Mouse (Mus musculus): ENCODE measurements around the gene Phb2. TPM values are rescaled to one million over a fixed set of nuclear protein-coding genes. Genes with fewer than 3 reads are reported as not detected.

Gene Phb2
- total RNA-seq, 2 experiments from 2014 or later: 234 to 238 TPM

DNA sequence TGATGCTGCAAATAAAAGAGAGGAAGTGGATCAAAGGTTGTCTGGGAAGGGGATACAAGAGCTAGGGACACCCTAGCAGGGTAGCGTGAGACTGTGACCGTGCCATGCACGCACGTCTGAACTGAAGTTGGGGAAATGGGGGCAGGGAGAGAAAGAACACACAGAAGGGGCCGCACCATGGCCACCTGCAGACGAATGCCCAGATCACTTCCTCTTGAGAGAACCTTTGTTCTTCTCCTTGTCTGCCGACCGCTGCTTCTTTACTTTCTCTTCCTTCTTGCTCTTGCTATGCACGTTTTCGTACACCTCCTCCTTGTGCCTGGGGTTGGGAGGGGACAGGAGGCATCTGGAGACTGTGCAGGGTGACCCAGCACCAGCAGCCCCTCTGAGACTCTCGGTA, 8.8 kb downstream of the Phb2 start:
- DNase-seq (ENCODE audit: low spot score in 2 of 2): no peak

DNA sequence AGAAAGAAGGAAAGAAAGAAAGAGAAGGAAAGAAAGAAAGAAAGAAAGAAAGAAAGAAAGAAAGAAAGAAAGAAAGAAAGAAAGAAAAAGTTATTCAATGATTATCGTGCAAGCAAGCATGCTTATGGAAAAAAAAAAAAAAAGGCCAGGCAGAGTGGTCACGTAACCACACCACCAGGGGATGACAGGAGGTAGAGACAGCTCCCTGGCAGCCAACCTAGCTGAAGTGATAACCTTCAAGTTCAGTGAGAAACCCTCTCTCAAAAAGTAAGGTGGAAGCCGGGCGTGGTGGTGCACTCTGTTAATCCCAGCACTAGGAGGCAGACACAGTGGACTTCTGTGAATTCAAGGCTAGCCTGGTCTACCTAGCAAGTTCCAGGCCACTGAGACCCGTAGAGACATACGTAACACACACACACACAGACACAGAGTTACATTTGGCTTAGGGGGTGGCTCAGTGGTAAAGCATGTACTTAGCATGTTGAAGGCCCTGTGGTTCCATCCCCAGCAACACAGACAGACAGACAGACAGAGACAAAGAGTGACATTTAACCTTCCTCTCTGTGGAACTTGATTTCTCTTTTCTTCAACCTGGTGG, 10.8 kb downstream of the Phb2 start:
- no peak for DNase-seq (ENCODE audit: low spot score in 2 of 2)

DNA sequence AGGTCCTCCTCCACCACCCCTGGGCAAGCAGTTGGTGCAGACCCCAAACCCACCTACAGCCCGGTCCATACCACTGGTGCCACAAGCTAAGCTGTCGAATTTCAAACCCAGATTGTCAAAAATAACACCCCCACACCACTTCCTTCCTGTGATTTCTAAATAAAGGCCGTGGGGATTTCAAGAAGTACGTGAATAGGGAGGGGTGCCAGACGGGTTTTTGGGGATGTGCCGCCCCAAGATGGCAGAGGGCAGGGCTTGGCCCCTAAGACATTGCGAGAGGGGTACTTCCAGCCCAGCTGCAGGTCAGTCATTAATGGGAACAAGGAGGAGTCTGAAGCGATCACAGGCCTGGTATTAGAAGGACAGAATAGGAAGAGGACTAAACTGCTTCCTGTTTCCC, 11.4 kb downstream of the Phb2 start:
- DNase-seq (ENCODE audit: low spot score in 2 of 2): no peak

DNA sequence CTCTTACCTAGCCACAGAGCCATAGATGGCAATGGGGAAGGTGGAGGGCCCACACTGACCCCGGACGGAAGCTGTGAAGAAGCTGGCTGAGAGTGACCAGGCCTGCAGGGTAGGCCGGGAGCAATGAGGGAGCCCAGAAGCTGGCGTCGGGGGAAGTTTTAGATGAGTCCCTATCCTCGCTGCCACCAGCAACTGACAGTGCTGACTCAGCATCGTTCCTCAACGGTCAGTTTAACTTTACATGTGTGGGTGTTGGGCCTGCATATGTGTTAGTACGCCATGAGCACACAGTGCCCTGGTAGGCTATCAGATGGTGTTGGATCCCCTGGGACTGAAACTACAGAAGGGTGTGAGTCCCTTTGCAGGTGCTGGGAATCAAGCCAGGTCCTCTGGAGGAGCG, 12.3 kb downstream of the Phb2 start:
- no peak for DNase-seq (ENCODE audit: low spot score in 2 of 2)

DNA sequence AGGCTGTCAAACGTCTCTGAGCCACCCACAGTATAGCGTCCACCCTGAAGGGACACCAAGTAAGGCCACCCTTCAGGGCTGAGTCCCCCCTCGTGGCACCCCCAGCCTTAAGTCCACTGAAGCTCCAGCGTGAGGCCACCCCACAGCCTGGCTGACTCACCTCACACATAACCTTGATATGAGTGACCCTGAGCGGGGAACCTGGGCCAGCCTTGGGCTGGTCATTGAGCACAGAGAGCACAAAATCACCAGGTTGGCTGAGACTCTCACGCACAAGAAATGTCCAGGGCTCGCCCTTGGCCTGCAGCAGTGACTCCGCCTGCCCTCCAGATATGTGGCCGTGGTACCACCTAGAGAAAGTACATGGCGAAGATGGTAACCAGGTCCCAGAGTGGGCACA, 16.5 kb downstream of the Phb2 start:
- no peak for DNase-seq (ENCODE audit: low spot score in 2 of 2)

DNA sequence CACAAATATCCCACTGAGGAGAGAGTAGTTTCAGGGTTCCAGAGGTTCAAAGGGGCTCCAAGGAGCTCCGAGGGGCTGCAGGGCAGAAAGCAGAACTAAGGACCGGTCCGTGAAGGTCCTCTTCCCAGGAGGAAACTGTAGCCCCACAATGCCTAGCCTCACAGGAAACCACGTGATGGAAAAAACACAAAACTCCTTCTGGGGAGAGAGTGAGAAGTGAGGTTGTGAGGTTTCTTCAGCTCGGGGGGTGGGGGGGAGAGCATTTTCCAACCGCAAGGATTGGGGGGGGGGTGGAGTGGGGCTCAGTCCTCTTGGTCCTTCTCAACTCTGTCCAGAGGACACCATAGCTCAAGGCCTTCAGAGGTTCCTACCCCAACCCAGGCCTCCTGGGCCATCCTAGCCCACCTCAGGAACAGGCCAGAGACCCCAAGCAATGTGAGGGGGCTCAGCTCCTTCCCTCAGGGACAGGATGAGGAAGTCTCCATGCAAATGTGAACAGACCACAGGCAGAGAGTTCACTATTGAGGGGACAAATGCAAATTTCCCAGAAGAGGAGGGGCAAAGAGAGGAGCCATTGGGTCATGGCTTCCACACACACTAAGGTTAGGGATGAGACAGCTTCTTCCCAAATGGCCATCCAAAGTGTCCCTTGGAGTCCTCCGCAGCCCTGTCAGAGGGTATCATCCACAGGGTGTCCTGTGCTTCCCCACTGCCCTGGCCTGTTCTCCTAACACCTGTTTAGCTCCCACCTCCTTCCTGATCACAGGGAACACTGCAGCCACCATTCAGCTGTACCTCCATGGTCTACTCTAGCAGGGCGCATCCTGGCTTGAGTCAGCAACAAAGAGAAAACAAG, 17.9 kb downstream of the Phb2 start:
- DNase-seq (ENCODE audit: low spot score in 2 of 2): no peak

DNA sequence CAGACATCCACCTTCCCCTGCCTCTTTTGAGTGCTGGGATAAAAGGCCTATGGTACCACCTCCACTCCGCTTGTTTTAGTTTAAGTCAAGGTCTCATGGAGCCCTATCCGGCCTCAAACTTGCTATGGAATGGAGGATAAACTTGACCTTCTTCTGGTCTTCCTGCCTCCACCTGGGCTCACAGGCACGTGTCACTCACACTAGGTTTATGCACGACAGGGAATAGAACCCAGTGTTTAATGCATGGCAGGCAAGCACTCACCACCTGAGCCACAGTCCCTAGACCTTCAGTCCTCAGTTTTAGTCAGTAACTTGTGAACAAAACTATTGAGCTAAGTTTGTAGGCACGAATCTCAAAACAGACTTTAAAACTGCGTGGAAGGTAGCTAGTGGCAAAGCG, 18.9 kb downstream of the Phb2 start:
- no peak for DNase-seq (ENCODE audit: low spot score in 2 of 2)

DNA sequence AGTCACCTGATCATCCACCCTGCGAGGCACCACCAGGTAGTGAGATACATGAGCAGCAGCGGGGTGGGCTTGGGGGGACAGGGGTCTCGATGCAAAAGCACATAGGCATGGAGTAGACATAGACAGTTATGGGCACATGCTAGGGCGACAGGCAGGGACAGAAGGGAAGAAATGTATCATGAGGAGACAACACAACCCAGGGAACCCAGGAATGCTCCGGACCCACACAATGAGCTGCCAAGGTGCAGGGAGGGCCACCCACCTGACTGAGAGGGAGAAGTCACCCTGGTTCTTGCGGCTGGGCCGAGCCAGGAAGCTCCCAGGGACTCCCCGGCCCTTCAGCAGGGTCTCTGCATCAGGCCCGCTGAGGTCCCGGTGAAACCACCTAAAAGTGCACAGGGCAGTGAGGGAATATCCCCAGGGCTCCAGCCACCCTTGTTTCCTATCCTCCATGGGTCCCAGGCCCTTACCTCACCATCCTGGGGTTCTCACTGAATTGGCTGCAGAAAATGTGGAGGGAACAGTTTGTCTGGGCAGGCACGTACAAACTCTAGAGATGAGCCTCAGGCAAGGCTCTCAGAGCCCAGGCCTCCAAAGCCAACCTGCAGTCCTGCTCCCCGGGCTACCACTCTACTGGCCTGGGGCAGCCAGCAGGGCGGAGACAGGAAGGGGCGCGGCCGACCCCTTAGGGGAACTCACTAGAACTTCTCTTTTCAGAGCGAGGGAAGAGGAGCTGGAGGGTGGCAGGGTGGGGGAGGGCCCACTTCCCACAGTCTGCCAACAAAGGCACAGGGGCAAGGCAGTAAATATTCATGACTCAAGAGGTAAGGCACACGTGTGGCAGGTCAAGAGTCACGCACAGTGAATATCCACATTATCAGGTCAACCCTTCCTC, 20.6 kb downstream of the Phb2 start:
- DNase-seq (ENCODE audit: low spot score in 2 of 2): no peak

DNA sequence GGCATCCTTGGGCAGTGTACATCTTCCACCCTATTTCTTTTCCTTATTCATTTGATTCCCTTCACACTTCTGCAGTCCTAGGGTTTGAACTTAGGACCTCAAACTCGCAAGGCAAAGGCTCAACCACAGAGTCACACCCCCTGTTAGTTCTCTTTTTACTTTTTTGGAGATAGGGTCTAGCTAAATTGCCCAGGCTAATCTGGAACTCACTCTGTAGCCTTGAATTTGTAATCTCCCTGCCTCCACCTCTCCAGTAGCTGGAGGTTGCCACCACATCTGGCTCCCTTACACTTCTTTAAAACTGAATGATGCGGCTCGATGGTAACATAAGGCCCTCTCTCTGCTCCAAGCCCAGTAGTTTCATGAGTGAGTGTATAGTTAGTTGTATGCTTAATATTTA, 22.3 kb downstream of the Phb2 start:
- DNase-seq (ENCODE audit: low spot score in 2 of 2): no peak

DNA sequence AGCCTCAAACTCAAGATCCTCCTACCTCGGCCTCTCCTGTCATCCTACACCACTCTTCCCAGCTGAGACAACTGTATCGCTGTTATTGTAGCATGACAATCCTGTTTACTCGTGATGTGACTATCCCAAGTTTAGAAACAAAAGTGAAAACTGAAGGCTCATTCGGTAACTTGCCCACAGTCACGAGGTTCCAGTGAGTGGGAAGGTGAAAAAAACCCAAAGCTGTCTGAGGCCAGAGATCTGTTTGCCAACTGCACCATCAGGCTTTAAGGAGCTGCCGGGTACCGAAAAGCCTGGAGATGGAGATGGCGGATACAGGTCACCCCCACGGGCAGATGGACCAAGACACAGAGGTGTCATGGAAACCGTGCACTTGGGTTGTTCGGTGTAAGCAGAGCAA, 24.9 kb downstream of the Phb2 start:
- no peak for DNase-seq (ENCODE audit: low spot score in 2 of 2)

DNA sequence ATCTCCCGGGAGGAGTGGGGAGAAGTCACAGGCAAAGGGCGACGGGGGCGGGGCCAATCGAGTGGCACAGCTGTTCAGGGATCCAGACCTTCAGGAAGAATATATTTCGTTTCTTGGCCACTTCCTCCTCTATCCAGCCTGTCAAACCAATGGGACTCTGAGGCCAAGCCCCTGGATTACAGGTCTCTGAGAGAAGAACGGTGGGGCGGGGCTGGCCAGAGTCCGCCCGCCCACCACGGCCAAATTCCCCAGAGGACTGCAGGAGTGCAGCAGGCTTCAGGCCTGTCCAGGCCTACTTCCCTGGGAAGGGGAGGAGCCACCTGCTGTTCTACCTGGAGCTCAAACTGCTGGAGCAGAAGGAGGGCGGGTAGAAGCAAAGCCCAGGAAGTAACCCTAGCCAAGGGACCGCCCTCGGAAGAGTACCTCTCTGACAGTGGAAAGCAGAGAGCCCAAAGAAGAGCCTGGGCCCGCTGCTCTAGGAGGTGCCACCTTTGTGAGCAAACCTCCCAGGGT, 26.4 kb downstream of the Phb2 start, which contains the start of gene Ptpn6:
TSS of gene Ptpn6 (minus strand) at position 204 of the 513 bp plus-strand sequence.
- no peak for DNase-seq (ENCODE audit: low spot score in 2 of 2)

DNA sequence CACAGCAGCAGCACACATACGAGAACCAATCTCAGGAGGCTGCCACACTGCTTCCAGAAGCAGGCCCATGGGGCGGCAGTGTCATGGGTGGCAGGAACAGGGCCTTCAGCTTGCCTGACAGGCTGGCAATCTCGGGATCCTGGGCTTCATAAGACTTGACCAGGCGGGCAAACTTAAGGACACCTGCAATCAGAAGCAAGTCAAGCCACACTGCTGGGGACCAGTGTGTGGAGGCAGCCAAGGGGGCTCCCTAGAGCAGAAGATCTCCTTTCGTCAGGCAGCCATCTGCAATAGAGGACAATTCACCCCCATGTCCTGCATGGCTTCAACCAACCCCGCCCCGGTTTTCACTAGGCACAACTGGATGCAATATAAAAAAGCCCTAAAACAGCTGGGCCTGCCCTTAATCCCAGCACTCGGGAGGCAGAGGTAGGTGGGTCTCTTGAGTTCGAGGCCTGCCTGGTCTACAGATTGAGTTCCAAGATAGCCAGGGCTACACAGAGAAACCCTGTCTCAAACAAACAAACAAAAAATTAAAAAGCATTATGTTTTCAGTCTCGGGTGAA, 27.2 kb downstream of the Phb2 start:
- DNase-seq (ENCODE audit: low spot score in 2 of 2): no peak

DNA sequence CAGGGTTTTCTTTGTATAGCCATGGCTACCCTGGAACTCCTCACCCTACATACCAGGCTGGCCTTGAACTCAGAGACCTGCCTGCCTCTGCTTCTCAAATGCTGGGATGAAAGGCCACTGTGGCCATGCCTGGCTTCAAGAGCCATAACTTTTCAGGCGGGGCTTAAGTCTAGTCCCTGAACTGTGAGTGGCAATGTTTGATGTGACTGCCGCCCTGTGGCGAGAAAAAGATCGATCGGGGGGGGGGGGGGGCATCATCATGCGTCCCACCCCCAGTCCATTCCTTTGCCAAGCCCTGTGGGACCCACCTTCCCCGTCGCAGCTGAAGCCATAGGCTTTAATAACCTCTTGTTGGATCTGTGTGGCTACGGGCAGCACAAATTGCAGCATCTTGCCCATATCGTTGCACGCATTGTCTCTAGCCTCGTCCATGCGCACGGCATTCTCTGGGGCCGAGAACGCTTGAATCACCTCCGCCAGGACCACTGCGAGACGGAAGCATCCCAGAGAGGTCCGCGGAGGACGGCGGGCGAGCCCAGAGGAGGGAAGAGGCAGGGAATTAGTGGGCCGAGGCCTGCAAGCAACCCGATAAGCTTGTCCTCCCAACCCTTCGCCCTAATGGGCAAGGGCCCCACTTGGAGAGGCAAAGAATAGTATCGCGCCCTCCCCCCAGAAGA, 28.2 kb downstream of the Phb2 start:
- peak in 1 of 2 experiments; percentile 47 for DNase-seq (ENCODE audit: low spot score in 2 of 2)

DNA sequence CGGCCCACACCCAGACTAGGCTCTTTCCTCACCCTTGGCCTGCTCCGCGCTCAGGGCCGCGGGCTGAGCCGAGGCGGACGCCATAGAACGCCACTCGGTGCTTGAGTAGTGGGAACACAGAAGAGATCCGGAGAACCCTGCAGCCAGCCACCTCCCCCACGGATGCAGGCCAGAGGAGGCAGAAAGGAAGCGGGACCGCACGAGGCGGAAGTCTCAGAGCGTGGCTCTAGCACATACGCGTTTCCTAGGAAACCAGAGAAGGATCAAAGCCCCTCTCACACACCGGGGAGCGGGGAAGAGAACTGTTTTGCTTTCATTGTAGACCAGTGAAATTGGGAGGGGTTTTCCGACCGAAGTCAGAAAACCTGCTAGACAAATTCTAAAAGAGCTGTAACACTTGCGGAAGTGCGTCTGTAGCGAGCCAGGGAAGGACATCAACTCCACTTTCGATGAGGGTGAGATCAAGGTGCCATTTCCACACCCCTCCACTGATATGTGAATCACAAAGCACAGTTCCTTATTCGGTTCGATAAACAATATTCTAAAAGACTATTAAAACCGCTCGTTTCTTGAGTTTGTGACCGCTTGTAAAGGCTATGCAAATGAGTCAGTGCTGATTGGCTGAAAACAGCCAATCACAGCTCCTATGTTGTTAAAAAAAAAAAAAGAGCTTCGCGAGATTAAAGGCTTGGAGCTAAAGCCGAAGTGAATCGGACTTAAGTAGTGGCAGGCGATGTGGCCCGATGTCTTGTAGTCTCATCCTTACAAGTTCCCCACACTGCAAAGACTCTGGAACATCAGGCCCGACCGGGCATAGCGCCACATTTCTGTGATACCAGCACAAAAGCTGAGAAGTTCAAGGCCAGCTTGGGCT, 29.0 kb downstream of the Phb2 start, which contains the start of gene Grcc10:
TSS of gene Grcc10 (minus strand) at position 487 of the 874 bp plus-strand sequence.
- DNase-seq (ENCODE audit: low spot score in 2 of 2): peak; percentile 72 to 86

DNA sequence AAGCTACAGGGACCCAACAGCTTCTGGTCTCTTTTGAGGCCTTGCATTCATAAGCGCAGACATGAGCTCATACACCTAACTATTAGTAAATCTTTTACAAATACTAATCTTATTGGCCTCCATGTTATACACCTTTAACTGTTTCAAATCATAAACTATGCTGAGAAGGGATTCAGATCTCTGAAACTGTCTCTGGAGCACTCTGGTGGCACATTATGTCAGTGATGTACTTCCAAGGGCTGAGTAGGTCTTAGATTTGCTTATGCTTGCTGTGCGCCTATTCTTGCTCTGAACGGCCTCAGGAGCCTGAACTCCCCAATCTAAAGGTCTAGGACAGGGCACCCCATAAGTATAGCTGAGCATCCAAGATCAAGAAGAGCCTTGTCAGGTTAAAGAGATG, 29.7 kb downstream of the Phb2 start:
- DNase-seq (ENCODE audit: low spot score in 2 of 2): no peak

DNA sequence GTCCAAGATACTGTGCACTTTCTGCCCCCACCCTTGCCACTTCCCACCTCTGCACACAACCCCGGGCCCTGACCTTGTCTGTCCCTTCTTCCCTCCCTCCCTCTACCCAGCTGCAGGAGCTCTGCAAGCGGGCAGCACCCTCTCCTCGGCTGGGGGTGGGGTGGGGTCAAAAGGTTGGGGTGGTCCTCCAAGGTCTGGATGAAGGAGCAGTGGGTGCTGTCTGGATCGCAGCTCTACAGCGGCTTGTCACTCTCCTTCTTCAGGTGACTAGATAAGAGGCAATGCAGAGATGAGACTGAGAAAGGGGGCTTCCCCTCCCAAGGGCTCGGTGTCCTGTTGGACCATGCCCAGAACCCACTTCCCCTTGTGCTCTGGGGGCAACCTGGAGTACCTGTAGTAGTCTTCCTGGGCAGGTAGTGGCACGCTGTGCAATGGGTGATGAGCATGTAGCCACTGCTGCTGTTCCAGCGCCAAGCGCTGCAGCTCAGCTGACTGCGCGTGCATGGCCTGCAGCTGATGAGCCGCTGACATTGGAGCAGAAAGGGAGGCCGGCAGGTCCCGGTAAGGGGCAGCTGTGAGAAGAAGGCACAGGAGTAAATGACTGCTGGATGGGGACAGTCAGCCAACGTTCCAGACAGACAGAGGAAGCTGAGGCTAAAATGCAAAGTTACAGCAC, 30.8 kb downstream of the Phb2 start:
- DNase-seq (ENCODE audit: low spot score in 2 of 2): no peak

DNA sequence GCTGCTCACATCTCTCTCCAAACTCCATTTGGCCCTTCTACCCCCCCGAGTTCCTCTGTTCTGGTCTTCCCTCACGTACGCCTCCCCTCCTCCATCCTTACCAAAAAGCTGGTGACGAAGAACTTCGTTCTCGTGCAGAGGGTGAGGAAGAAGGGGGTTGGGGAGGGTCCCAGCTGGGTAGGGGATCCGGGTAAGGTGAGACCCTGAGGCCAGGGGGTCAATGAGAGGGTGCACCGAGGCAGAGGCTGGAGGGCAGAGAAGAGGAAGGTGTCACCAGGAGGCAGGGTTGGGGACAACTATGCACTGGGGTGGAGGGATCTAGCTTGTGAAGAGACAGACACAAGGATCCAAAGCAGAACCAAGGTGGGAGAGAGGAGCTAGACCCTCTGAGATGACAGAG, 31.5 kb downstream of the Phb2 start:
- DNase-seq (ENCODE audit: low spot score in 2 of 2): no peak

DNA sequence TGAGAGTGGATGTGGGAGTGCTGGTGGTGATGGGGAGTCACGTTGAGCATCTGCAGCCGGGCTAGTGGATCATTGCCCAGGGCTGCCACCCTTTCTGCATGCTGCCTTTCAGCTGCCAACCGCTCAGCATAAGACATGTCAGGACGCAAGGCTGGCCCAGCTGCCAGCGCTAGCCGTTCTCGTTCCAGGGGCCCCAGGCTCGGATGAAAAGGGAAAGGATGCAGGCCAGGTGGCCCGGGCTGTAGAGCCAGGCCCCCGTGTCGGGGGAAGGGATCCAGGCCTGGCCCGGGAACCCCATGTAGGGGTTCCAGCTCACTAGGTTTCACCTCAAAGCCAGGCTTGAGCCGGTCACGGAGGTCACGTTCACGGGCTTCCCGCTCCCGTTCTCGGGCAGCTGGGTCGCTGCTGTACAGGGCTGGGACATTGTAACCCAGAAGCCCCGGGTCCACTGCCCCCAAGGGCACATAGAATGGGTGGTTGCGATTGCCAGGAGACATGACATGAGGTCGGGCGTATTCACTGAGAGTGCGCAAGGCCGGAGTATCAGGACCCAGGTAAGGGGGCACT, 32.7 kb downstream of the Phb2 start:
- DNase-seq (ENCODE audit: low spot score in 2 of 2): no peak

All from gastrocnemius, postnatal 4 days (tissue).